Mouse (Mus musculus): ENCODE measurements at regions not wholly inside any gene's neighbourhood (a gene's known extent, or its start where the extent isn't known, plus 50 kb on each side); places are given as distances from the start of the nearest gene placed in this dataset.
"Not testable (repeated sequence)": the region's sequence is repeated elsewhere in the genome, so short reads cannot be mapped to it uniquely, and the experiment has no call there.

DNA sequence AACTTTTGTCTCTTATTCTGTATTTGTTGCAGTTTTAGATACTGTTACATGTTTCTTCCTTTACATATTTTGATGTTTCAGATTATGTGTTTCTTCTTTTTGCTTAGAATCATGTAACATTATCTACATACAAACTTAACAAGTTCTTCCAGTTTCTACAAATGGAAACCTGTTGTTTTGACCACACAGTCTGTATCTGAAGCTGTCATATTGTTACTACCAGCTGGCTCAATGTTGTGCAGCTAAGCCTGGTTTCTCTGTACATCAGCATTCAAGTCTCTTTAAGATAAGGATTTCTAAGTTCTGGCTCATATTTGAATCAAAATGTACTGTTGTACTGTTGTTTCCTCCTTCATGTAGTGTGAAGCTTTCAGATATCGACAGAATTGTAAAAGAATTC, 65.4 kb upstream of the Vps41 start:
- TF ChIP-seq CTCF (IDR thresholded peaks at IDR 0.05; ENCODE audit: borderline replicate concordance, extremely low read depth, insufficient read depth, insufficient read length) (no peak), POLR2A (IDR thresholded peaks at IDR 0.05; ENCODE audit: borderline replicate concordance, extremely low read depth, insufficient read depth, insufficient read length, poor library complexity, severe bottlenecking) (no peak)

DNA sequence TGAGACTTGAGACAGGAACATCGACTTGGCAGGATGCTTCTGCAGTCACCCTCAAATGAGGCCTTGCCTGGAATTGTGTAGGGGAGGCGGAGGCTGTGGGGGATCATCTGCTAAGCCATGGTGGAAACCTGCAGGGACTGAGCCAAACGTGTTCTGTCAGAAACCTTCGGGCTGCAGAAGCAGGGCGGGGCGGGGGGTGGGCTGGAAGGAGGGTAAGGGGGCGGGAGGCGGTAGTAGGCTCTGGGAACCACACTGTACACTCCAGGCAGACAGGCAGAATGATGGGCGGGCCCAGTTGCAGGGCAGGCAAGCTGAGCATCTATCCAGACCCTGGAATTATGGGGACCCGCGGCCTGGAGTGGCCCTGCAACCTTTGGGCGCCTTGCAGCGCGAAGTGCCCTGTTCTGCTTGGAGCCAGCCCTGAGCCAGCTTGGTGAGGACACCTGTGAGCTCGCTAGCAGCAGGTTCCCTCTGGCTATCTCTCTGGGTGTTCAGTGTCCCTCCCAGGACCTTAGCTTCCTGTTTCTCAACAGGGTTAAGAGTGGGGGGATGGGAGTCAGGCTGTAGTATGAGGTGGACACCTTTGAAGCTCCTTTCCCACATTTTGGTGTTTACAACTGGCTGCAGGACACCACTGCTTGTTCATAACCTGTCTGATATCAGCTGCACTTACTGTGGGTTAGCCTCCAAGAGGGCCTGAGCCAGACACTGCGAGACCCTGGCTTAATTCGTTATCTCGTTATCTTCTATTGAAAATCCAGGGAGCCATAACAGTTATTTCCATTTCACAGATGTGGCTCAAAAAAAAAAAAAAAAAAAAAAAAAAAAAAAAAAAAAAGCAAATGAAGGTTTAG, 102.1 kb upstream of the Vps41 start:
- TF ChIP-seq POLR2A (IDR thresholded peaks at IDR 0.05; ENCODE audit: borderline replicate concordance, extremely low read depth, insufficient read depth, insufficient read length, poor library complexity, severe bottlenecking) = no peak
- peak; percentile 45 for DNase-seq (ENCODE audit: low read depth)

More for the DNA sequence above, 65.4 kb upstream of the Vps41 start:
- no peak for DNase-seq (ENCODE audit: low read depth)

DNA sequence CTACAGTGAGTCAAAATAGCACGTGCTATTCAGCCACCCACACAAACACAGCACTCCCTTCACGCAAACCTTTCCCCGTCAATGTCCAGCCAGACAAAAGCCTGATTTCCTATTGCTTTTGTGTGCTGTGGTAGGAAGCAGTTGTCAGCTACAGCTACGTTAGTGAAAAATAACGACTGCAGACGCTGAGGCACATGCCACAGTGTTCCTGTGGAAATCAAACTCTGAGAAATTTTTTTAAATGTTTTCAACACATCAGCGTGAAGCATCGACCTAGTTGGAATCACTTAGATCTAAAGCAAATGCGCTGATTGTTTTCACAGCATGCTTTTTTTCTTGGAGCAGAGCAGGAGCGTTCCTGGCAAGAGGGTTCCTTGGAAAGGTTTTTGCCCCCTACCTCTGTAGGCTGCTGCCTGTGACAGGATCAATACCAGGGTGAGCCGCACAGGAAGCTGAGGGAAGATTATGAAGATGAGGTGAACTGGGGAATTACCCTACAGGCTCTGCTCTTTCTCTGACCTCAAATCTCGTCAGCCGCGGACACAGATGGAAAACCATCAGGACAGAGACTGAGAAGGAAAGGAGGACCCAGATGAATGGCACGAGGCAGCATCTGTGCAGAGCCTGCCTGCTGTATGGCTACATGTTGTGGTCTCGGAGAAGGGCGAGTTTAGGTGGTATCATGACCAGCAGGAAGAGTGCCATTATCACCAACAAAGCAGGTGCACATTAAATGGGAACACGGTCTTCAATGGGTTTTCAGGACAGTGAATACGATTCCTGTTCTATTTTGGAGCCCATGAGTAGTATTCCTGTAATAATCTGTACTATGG, 136.2 kb upstream of the Vps41 start:
- DNase-seq (ENCODE audit: low read depth) = peak; percentile 44

DNA sequence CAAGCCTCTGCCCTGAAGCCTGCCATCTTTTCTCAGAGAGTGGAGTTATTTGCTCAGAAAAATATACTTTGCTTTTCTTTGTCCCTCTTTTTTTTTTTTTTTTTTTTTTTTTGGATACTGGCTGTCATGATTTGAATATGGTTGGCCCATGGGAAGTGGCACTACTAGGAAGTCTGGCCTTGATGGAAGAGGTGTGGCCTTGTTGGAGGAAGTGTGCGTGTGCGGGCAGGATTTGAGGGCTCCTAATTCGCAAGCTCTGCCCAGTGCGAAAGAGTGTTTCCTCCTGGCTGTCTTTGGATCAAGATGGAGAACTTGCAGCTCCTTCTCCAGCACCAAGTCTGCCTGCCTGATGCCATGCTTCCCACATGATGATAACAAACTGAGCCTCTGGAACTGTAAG, 141.1 kb upstream of the Vps41 start:
- TF ChIP-seq CTCF (IDR thresholded peaks at IDR 0.05; ENCODE audit: borderline replicate concordance, extremely low read depth, insufficient read depth, insufficient read length) (no peak), POLR2A (IDR thresholded peaks at IDR 0.05; ENCODE audit: borderline replicate concordance, extremely low read depth, insufficient read depth, insufficient read length, poor library complexity, severe bottlenecking) (no peak)
- DNase-seq (ENCODE audit: low read depth) = peak; percentile 1

More for the DNA sequence above, 136.2 kb upstream of the Vps41 start:
- TF ChIP-seq POLR2A (IDR thresholded peaks at IDR 0.05; ENCODE audit: borderline replicate concordance, extremely low read depth, insufficient read depth, insufficient read length, poor library complexity, severe bottlenecking) (no peak), CTCF (IDR thresholded peaks at IDR 0.05; ENCODE audit: borderline replicate concordance, extremely low read depth, insufficient read depth, insufficient read length) (no peak)

DNA sequence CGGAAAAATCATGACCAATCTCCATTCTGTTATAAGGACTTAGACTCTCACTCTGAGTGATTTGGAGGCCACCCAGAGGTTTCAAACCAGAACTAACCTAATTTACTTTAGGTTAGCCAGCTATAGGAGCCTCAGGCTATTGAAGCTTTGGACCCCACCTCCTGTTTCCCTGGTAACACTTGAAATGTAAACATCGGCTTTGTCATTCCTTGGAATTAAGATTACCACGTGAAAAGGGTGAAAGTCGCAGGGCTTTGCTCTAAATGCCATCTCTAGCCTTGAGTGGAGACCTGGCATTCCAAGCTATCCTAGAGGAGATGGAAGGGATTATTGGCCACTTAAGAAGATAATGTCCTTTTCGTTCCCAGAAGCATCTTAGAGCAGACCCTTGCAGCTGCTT, 141.5 kb upstream of the Vps41 start:
- TF ChIP-seq CTCF (IDR thresholded peaks at IDR 0.05; ENCODE audit: borderline replicate concordance, extremely low read depth, insufficient read depth, insufficient read length) = no peak
- no peak for TF ChIP-seq POLR2A (IDR thresholded peaks at IDR 0.05; ENCODE audit: borderline replicate concordance, extremely low read depth, insufficient read depth, insufficient read length, poor library complexity, severe bottlenecking)
- peak; percentile 59 for DNase-seq (ENCODE audit: low read depth)

DNA sequence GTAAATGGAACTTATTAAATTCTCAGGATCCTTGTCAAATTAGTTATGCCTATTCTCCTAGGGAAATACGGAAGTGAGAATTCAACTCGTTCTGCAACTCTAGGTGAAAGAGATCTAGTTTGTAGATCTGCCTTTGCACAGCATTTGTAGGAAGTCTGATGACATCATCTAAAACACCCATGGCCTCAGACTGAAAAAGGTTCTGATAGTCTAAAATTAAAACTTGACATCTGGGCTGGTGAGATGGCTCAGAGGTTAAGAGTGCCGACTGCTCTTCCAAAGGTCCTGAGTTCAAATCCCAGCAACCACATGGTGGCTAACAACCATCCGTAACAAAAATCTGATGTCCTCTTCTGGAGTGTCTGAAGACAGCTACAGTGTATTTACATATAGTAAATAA, 144.5 kb upstream of the Pou6f2 start:
- DNase-seq (ENCODE audit: low read depth) = not testable (repeated sequence)

DNA sequence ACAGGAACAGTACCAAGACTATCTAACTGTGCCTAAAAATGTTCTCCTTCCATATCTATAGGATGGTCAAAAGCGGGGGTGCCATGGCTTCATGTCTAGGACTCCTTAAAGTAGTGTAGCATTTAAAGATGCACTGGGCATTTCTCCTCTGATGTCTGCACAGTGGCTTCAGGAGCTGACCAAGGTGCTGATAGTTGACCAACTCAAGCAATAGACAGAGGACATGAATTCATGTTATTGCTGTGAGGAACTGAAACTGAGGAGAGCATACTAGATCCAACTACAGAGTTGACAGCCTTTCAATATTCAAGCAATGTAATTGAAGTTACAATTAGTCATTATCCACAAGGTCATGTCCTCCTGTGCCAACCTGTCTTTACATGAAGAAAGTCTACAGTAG, 133.0 kb upstream of the Pou6f2 start:
- TF ChIP-seq CTCF (IDR thresholded peaks at IDR 0.05; ENCODE audit: borderline replicate concordance, extremely low read depth, insufficient read depth, insufficient read length) (no peak), POLR2A (IDR thresholded peaks at IDR 0.05; ENCODE audit: borderline replicate concordance, extremely low read depth, insufficient read depth, insufficient read length, poor library complexity, severe bottlenecking) (no peak)
- DNase-seq (ENCODE audit: low read depth) = no peak

DNA sequence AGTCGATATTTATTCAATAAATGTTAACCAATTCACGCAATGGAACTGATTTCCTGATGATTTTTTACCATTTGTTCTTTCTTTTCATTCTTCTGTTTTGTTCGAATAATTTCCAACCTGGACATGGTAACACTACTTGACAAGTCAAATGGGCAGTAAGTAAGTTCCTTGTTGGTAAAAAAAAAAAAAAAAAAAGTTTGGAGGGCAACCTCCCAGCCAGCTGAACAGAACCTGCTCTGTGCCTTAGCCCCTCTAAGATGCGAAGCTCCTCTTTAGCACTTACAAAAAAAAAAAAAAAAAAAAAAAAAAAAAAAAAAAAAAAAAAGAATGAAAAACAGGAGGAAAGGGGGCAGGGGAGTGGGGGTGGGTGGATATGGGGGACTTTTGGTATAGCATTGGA, 100.7 kb upstream of the Pou6f2 start:
- no peak for TF ChIP-seq POLR2A (IDR thresholded peaks at IDR 0.05; ENCODE audit: borderline replicate concordance, extremely low read depth, insufficient read depth, insufficient read length, poor library complexity, severe bottlenecking)
- no peak for TF ChIP-seq CTCF (IDR thresholded peaks at IDR 0.05; ENCODE audit: borderline replicate concordance, extremely low read depth, insufficient read depth, insufficient read length)
- DNase-seq (ENCODE audit: low read depth) = no peak

DNA sequence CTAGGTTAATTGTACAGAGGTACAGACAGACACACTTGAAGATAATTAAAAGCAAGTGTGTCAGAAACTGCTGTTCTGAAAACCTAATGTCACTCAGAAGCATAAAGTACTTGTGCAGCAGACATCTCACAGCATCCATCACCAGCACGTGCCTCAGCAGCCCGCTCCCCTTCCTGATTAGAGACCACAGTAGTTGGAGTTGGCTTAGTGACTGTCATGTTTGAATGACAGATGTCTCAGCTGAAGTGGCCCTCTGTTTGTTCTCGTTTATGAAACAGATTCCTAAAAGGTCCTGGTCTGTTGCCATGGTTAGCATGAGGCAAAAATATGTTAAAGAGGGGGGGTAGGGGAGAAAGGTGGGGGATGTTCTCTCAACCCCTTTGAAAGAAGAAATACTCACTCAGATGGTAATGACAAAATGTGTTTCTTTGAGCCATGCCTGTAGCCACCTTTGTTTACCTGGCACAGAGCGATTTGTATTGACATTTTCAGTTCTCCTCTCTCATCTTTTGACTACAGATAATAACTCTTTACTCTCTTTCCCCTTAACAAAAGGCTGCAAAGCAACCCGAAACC, 100.2 kb upstream of the Pou6f2 start:
- peak; percentile 53 for DNase-seq (ENCODE audit: low read depth)
- no peak for TF ChIP-seq CTCF (IDR thresholded peaks at IDR 0.05; ENCODE audit: borderline replicate concordance, extremely low read depth, insufficient read depth, insufficient read length)
- no peak for TF ChIP-seq POLR2A (IDR thresholded peaks at IDR 0.05; ENCODE audit: borderline replicate concordance, extremely low read depth, insufficient read depth, insufficient read length, poor library complexity, severe bottlenecking)

DNA sequence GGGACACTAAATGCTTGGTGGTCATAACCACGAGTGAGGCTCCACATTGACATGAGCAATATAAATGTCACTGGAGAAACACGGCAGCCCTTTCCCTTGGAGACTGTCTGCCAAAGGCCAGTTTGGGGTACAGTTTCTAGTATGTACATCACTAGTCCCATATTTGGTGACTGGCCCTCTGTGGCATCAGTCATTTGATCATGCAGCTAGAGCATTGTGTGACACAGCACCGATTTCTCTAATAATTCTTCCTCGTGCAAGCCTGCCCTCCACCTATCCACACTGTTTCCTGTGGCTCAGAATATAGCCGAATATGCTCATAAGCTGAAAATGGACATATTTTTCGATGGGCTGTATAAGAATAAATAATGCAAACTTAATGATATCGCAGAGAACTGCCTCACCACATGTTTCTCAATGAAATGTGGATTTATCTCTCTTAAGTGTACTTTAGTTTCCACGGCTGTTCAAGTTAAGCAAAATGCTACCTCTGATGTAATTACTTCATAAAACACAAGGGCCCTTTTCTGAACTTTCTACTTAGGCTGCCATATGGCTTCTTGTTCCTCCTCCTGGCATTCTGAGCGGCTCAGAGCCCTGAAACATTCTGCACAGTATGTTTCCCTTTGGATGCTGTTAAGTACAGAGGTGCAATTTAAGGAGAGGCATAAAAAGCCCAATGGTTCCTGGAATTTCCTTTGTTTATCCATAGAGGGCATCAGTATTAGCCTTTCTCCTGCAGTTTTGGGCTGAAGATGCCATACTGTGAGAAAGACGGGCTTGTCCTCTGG, 97.7 kb upstream of the Pou6f2 start:
- peak; percentile 37 for DNase-seq (ENCODE audit: low read depth)
- no peak for TF ChIP-seq CTCF (IDR thresholded peaks at IDR 0.05; ENCODE audit: borderline replicate concordance, extremely low read depth, insufficient read depth, insufficient read length)
- no peak for TF ChIP-seq POLR2A (IDR thresholded peaks at IDR 0.05; ENCODE audit: borderline replicate concordance, extremely low read depth, insufficient read depth, insufficient read length, poor library complexity, severe bottlenecking)

DNA sequence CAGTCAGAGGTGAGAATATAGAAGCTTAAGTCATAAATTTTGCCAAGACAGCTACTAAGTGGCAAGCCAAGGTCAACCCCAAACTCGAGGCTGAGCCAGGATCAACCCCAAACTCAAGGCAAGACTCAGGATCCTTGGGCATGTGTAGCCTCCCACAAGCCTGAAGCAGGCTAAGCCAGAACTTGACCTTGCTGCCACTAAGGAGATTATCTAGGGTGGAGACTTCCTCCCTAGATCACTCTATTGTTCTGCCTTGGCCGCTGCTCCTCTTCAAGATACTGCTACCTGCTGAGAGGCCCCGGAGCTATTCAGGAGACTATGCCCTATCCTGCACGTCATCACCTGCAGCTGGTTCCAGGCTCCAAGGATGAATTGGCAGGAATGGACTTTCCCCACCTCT, 88.3 kb upstream of the Pou6f2 start:
- DNase-seq (ENCODE audit: low read depth) = not testable (repeated sequence)
